Comparison of ENCODE assay signal across 25 mouse cellular contexts in the genomic region with DNA sequence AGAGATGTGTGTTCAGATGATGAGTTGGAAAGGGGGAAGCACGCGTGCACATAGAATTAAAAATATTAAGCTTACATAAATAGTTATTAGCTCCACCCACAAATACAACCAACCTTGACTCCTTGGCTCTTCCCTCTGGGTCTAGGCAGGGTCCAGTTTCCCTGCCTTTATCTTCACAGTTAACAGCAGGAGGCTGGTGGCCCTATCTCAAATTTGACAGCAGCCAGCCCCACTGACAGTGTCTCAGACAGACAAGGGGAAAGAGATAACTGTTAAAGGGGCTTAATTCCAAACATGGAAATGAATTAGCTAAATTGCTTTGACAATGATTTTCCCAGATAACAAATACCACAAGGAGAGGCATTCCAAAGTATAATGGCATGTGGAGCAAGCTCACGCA.
A peak's percentile ranks its signal among the peaks of the same experiment; 100 is the strongest.
DNase-seq lines count a peak whose midpoint lies in the region; ATAC-seq and TF ChIP-seq lines count a peak whose summit lies in the region.
"Had no signal": no experiment of that assay in that cellular context is flagged by ENCODE, and none has a peak within 500 bp of the region (broad histone marks: within the 10 kb centered on the region; RNA-seq: fewer than 3 reads in every experiment).

No protein-coding gene starts in this region.

- H3K9me3 ChIP-seq in heart, embryonic 12.5 days (replicated peaks), result no peaks in the 10 kb centered on the region
- H3K9me3 ChIP-seq in liver, postnatal 0 days (ENCODE audit: low read length), result no peaks in the 10 kb centered on the region
- no peaks in the 10 kb centered on the region for H3K9me3 ChIP-seq in hindbrain, embryonic 13.5 days
- H3K9me3 ChIP-seq: embryonic facial prominence, embryonic 12.5 days; G1E; heart, embryonic 13.5 days; limb, embryonic 15.5 days had no signal

- peaks cover 12% of the 10 kb centered on the region for H3K4me1 ChIP-seq in heart, embryonic 12.5 days (replicated peaks)
- peaks cover 4% of the 10 kb centered on the region; the same call in 1 of the 2 replicates for H3K4me1 ChIP-seq in liver, postnatal 0 days (ENCODE audit: insufficient read depth)
- H3K4me1 ChIP-seq in hindbrain, embryonic 13.5 days (replicated peaks), result no peaks in the 10 kb centered on the region
- H3K4me1 ChIP-seq: embryonic facial prominence, embryonic 12.5 days; limb, embryonic 15.5 days had no signal

- ATAC-seq in heart, embryonic 12.5 days (ENCODE audit: insufficient number of reproducible peaks, low FRiP score), result 0 out of 2 replicates have a peak, but pooled peaks have one; percentile 66
- ATAC-seq in liver, postnatal 0 days, result peak; percentile 84
- no peak for ATAC-seq in hindbrain, embryonic 13.5 days (ENCODE audit: low FRiP score)
- ATAC-seq in cerebellum, adult (ENCODE audit: insufficient number of reproducible peaks, low FRiP score, low TSS enrichment), result no peak
- ATAC-seq: forebrain, embryonic 16.5 days; hindbrain, embryonic 16.5 days had no signal

- no peak overlapping the region for H3K4me2 ChIP-seq in heart, embryonic 12.5 days
- H3K4me2 ChIP-seq in liver, postnatal 0 days (ENCODE audit: low read depth, low read length), result no peak overlapping the region
- H3K4me2 ChIP-seq in hindbrain, embryonic 13.5 days, result no peak overlapping the region
- H3K4me2 ChIP-seq: embryonic facial prominence, embryonic 12.5 days; heart, embryonic 13.5 days; limb, embryonic 15.5 days had no signal

- H3K4me3 ChIP-seq in heart, embryonic 12.5 days, result no peak overlapping the region
- no peak overlapping the region for H3K4me3 ChIP-seq in liver, postnatal 0 days (ENCODE audit: low read depth, low read length)
- no peak overlapping the region for H3K4me3 ChIP-seq in hindbrain, embryonic 13.5 days
- H3K4me3 ChIP-seq: embryonic facial prominence, embryonic 12.5 days; heart, embryonic 13.5 days; limb, embryonic 15.5 days; myocyte had no signal

- no peaks in the 10 kb centered on the region for H3K36me3 ChIP-seq in heart, embryonic 12.5 days
- H3K36me3 ChIP-seq in liver, postnatal 0 days (replicated peaks; ENCODE audit: insufficient read depth, low read length), result no peaks in the 10 kb centered on the region
- no peaks in the 10 kb centered on the region for H3K36me3 ChIP-seq in hindbrain, embryonic 13.5 days
- H3K36me3 ChIP-seq: embryonic facial prominence, embryonic 12.5 days; G1E; heart, embryonic 13.5 days; limb, embryonic 15.5 days had no signal

- no peaks in the 10 kb centered on the region for H3K27me3 ChIP-seq in heart, embryonic 12.5 days (replicated peaks)
- H3K27me3 ChIP-seq in liver, postnatal 0 days (ENCODE audit: insufficient read depth, low read length), result no peaks in the 10 kb centered on the region
- H3K27me3 ChIP-seq in hindbrain, embryonic 13.5 days, result no peaks in the 10 kb centered on the region
- H3K27me3 ChIP-seq: embryonic facial prominence, embryonic 12.5 days; heart, embryonic 13.5 days; limb, embryonic 15.5 days had no signal

- WGBS in heart, embryonic 12.5 days, result 61% methylated on average over 3 of the region's 3 CpGs
- WGBS in liver, postnatal 0 days (ENCODE audit: insufficient replicate concordance), result 64% methylated on average over 3 of the region's 3 CpGs
- whole genome bisulfite sequencing in hindbrain, embryonic 13.5 days, result 87% methylated on average over 3 of the region's 3 CpGs

- H3K9ac ChIP-seq in heart, embryonic 12.5 days, result no peak overlapping the region
- no peak overlapping the region for H3K9ac ChIP-seq in liver, postnatal 0 days (replicated peaks)
- H3K9ac ChIP-seq in hindbrain, embryonic 13.5 days, result no peak overlapping the region
- H3K9ac ChIP-seq: embryonic facial prominence, embryonic 12.5 days; heart, embryonic 13.5 days; limb, embryonic 15.5 days had no signal

- DNase-seq in heart, adult 8-10 months (ENCODE audit: low spot score), result no peak
- peak; percentile 46 for DNase-seq in c-Kit-negative CD71-positive TER-119-positive erythroid progenitor cells, embryonic 14.5 days (ENCODE audit: low read depth, low spot score)
- DNase-seq in liver, result peak; percentile 83
- no peak for DNase-seq in liver, postnatal 0 days
- DNase-seq in kidney, adult 18-20 months, result no peak
- DNase-seq: adrenal gland, postnatal 14 days; cerebellum, adult 8-10 months; gastrocnemius, postnatal 36 days; heart, postnatal 4 days; kidney, adult 11 months; kidney, postnatal 25 days; lung, postnatal 10 days; midbrain, embryonic 14.5 days; right cerebral cortex, postnatal 25 days; thymus, adult 2 months had no signal

- peak; percentile 91 for TF ChIP-seq EP300 in liver, postnatal 0 days (IDR thresholded peaks at IDR 0.05; ENCODE audit: low read depth)

- H3K27ac ChIP-seq in heart, embryonic 12.5 days (ENCODE audit: poor library complexity, severe bottlenecking), result no peak overlapping the region
- no peak overlapping the region for H3K27ac ChIP-seq in liver, postnatal 0 days (ENCODE audit: low read depth)
- no peak overlapping the region for H3K27ac ChIP-seq in hindbrain, embryonic 13.5 days
- H3K27ac ChIP-seq: embryonic facial prominence, embryonic 12.5 days; heart, embryonic 13.5 days; limb, embryonic 15.5 days had no signal

- TF ChIP-seq CTCF in liver, postnatal 0 days (IDR thresholded peaks at IDR 0.05; ENCODE audit: low read depth), result no peak

Comparison
In these comparisons a context has a peak if more than half of its experiments do, and no peak if none do; other contexts are left out.
1. DNase-seq: peak in c-Kit-negative CD71-positive TER-119-positive erythroid progenitor cells, embryonic 14.5 days (single experiment) and liver (single experiment); none in heart, adult 8-10 months (single experiment), liver, postnatal 0 days (single experiment) and kidney, adult 18-20 months (single experiment).
2. ATAC-seq: peak in heart, embryonic 12.5 days (single experiment) and liver, postnatal 0 days (single experiment); none in hindbrain, embryonic 13.5 days (single experiment) and cerebellum, adult (single experiment).